Mouse (Mus musculus): ENCODE measurements around the gene Thsd7a. TPM values are rescaled to one million over a fixed set of nuclear protein-coding genes. Genes with fewer than 3 reads are reported as not detected.

Thsd7a gene
- polyA plus RNA-seq, 1 experiment, result 2.4 TPM

DNA sequence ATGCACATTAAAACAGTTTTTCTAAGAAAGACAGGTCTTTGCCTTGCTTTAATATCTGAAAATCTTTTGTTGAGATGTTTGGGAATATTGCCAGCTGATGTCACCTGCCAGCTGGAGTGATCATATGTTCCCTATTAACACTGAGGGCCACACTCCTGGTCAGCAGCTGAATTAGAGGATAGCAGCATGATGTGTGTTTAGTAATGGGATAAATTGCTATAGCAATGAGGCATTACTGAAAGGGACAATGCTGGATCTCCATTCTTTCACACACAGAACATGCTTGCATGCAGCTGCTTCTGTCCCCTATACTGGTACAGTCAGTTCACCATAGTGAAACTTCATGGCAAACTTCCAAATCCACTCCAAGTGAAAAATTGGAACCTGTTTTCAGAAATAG lies 230.1 kb downstream of the Thsd7a start:
- no peak overlapping the region for H3K9ac ChIP-seq (ENCODE audit: low read depth, poor library complexity, severe bottlenecking)

DNA sequence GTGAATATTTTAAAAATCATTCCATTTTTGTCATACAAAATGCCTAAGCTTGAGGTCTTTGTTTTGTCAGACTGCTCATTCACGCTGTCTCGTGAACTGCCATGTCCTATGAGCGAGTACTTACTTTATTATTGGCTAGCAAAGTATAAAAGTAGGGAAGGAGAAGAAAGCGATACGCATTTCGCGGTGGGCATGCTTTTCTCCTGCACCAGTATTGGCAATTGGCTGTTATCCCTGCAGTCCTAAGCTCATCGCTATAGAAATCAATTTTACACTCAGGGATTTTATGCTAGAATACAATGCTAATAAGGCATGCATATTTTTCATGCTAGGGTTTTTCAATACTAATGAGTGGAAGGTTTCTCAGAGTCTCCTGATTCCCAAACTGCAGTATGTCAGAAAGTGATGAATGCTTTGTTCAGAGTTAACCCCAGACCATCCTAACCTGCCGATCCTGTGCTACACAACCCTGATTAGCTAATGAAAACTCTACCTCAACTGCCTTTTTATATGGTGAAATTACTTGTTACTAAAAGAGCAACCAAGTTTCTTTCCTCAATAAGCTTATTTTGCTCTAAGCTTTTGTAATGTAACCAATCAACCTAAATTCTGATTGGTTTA lies 230.8 kb downstream of the Thsd7a start:
- Histone ChIP-seq H3K4me3 (ENCODE audit: low read depth, low read length) (no peak overlapping the region), H3K4me1 (ENCODE audit: control insufficient read depth, insufficient read depth, low read length) (no peaks in the 10 kb centered on the region), H3K9me3 (replicated peaks; ENCODE audit: control insufficient read depth, insufficient read depth, low read length, poor library complexity, severe bottlenecking) (no peaks in the 10 kb centered on the region), H3K36me3 (ENCODE audit: control insufficient read depth, insufficient read depth, low read length, poor library complexity, severe bottlenecking) (no peaks in the 10 kb centered on the region), H3K9ac (ENCODE audit: low read depth, poor library complexity, severe bottlenecking) (no peak overlapping the region), H3K27me3 (ENCODE audit: control insufficient read depth, insufficient read depth, low read length, poor library complexity, severe bottlenecking) (no peaks in the 10 kb centered on the region), H3K27ac (ENCODE audit: insufficient read depth, low read length) (no peak overlapping the region)
- TF ChIP-seq POLR2A (IDR thresholded peaks at IDR 0.05; ENCODE audit: insufficient read depth, low read length) (no peak), CTCF (IDR thresholded peaks at IDR 0.05; ENCODE audit: low read depth, low read length) (no peak), EP300 (IDR thresholded peaks at IDR 0.05; ENCODE audit: insufficient read depth, low read depth, low read length) (no peak)

More for the DNA sequence above, 230.1 kb downstream of the Thsd7a start:
- no peaks in the 10 kb centered on the region for H3K36me3 ChIP-seq (ENCODE audit: control insufficient read depth, insufficient read depth, low read length, poor library complexity, severe bottlenecking)
- no peak overlapping the region for H3K27ac ChIP-seq (ENCODE audit: insufficient read depth, low read length)
- no peaks in the 10 kb centered on the region for H3K9me3 ChIP-seq (replicated peaks; ENCODE audit: control insufficient read depth, insufficient read depth, low read length, poor library complexity, severe bottlenecking)
- H3K4me3 ChIP-seq (ENCODE audit: low read depth, low read length), result no peak overlapping the region
- H3K27me3 ChIP-seq (ENCODE audit: control insufficient read depth, insufficient read depth, low read length, poor library complexity, severe bottlenecking), result no peaks in the 10 kb centered on the region
- TF ChIP-seq POLR2A (IDR thresholded peaks at IDR 0.05; ENCODE audit: insufficient read depth, low read length) (no peak), EP300 (IDR thresholded peaks at IDR 0.05; ENCODE audit: insufficient read depth, low read depth, low read length) (no peak)
- H3K4me1 ChIP-seq (ENCODE audit: control insufficient read depth, insufficient read depth, low read length), result no peaks in the 10 kb centered on the region

GRCm38 (mm10) chr6:12517726-12518125 lies 231.5 kb downstream of the Thsd7a start:
- Histone ChIP-seq H3K9me3 (replicated peaks; ENCODE audit: control insufficient read depth, insufficient read depth, low read length, poor library complexity, severe bottlenecking) (no peaks in the 10 kb centered on the region), H3K36me3 (ENCODE audit: control insufficient read depth, insufficient read depth, low read length, poor library complexity, severe bottlenecking) (no peaks in the 10 kb centered on the region), H3K4me1 (ENCODE audit: control insufficient read depth, insufficient read depth, low read length) (no peaks in the 10 kb centered on the region), H3K27me3 (ENCODE audit: control insufficient read depth, insufficient read depth, low read length, poor library complexity, severe bottlenecking) (no peaks in the 10 kb centered on the region), H3K9ac (ENCODE audit: low read depth, poor library complexity, severe bottlenecking) (no peak overlapping the region), H3K27ac (ENCODE audit: insufficient read depth, low read length) (no peak overlapping the region), H3K4me3 (ENCODE audit: low read depth, low read length) (no peak overlapping the region)
- TF ChIP-seq CTCF (IDR thresholded peaks at IDR 0.05; ENCODE audit: low read depth, low read length) (no peak), POLR2A (IDR thresholded peaks at IDR 0.05; ENCODE audit: insufficient read depth, low read length) (no peak), EP300 (IDR thresholded peaks at IDR 0.05; ENCODE audit: insufficient read depth, low read depth, low read length) (no peak)

DNA sequence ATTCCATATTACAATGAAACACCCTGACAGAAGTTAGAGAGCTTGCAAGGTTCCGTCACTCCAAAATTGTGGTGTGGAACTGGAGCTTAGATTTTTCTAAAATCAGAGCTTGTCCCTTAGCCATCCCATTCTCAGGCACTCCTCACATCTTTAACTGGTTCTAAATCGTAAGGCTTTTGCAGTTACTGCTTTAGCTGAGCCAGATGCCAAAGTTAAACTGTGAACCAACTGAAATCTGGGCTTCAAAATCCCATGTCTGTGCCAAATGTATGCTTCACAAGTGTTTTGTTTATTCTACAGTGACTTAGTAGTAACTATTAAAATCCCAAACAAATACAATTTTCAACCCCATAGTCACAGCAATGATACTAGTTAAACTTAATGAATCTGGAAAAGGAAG lies 242.3 kb downstream of the Thsd7a start:
- H3K9ac ChIP-seq (ENCODE audit: low read depth, poor library complexity, severe bottlenecking), result no peak overlapping the region
- no peaks in the 10 kb centered on the region for H3K27me3 ChIP-seq (ENCODE audit: control insufficient read depth, insufficient read depth, low read length, poor library complexity, severe bottlenecking)
- H3K27ac ChIP-seq (ENCODE audit: insufficient read depth, low read length), result no peak overlapping the region
- TF ChIP-seq EP300 (IDR thresholded peaks at IDR 0.05; ENCODE audit: insufficient read depth, low read depth, low read length), result no peak
- TF ChIP-seq CTCF (IDR thresholded peaks at IDR 0.05; ENCODE audit: low read depth, low read length), result no peak
- TF ChIP-seq POLR2A (IDR thresholded peaks at IDR 0.05; ENCODE audit: insufficient read depth, low read length), result no peak
- no peak overlapping the region for H3K4me3 ChIP-seq (ENCODE audit: low read depth, low read length)
- H3K36me3 ChIP-seq (ENCODE audit: control insufficient read depth, insufficient read depth, low read length, poor library complexity, severe bottlenecking), result no peaks in the 10 kb centered on the region
- no peaks in the 10 kb centered on the region for H3K9me3 ChIP-seq (replicated peaks; ENCODE audit: control insufficient read depth, insufficient read depth, low read length, poor library complexity, severe bottlenecking)
- no peaks in the 10 kb centered on the region for H3K4me1 ChIP-seq (ENCODE audit: control insufficient read depth, insufficient read depth, low read length)

GRCm38 (mm10) chr6:12503867-12504266 lies 245.3 kb downstream of the Thsd7a start:
- TF ChIP-seq EP300 (IDR thresholded peaks at IDR 0.05; ENCODE audit: insufficient read depth, low read depth, low read length), result no peak
- no peak for TF ChIP-seq POLR2A (IDR thresholded peaks at IDR 0.05; ENCODE audit: insufficient read depth, low read length)
- TF ChIP-seq CTCF (IDR thresholded peaks at IDR 0.05; ENCODE audit: low read depth, low read length), result no peak
- Histone ChIP-seq H3K27ac (ENCODE audit: insufficient read depth, low read length) (no peak overlapping the region), H3K9ac (ENCODE audit: low read depth, poor library complexity, severe bottlenecking) (no peak overlapping the region), H3K4me3 (ENCODE audit: low read depth, low read length) (no peak overlapping the region), H3K27me3 (ENCODE audit: control insufficient read depth, insufficient read depth, low read length, poor library complexity, severe bottlenecking) (no peaks in the 10 kb centered on the region), H3K36me3 (ENCODE audit: control insufficient read depth, insufficient read depth, low read length, poor library complexity, severe bottlenecking) (no peaks in the 10 kb centered on the region), H3K9me3 (replicated peaks; ENCODE audit: control insufficient read depth, insufficient read depth, low read length, poor library complexity, severe bottlenecking) (no peaks in the 10 kb centered on the region), H3K4me1 (ENCODE audit: control insufficient read depth, insufficient read depth, low read length) (no peaks in the 10 kb centered on the region)

GRCm38 (mm10) chr6:12500888-12501287 lies 248.3 kb downstream of the Thsd7a start:
- no peaks in the 10 kb centered on the region for H3K4me1 ChIP-seq (ENCODE audit: control insufficient read depth, insufficient read depth, low read length)
- no peaks in the 10 kb centered on the region for H3K27me3 ChIP-seq (ENCODE audit: control insufficient read depth, insufficient read depth, low read length, poor library complexity, severe bottlenecking)
- no peak for TF ChIP-seq CTCF (IDR thresholded peaks at IDR 0.05; ENCODE audit: low read depth, low read length)
- TF ChIP-seq POLR2A (IDR thresholded peaks at IDR 0.05; ENCODE audit: insufficient read depth, low read length), result no peak
- no peak for TF ChIP-seq EP300 (IDR thresholded peaks at IDR 0.05; ENCODE audit: insufficient read depth, low read depth, low read length)
- no peaks in the 10 kb centered on the region for H3K9me3 ChIP-seq (replicated peaks; ENCODE audit: control insufficient read depth, insufficient read depth, low read length, poor library complexity, severe bottlenecking)
- no peak overlapping the region for H3K4me3 ChIP-seq (ENCODE audit: low read depth, low read length)
- no peaks in the 10 kb centered on the region for H3K36me3 ChIP-seq (ENCODE audit: control insufficient read depth, insufficient read depth, low read length, poor library complexity, severe bottlenecking)
- no peak overlapping the region for H3K9ac ChIP-seq (ENCODE audit: low read depth, poor library complexity, severe bottlenecking)
- H3K27ac ChIP-seq (ENCODE audit: insufficient read depth, low read length), result no peak overlapping the region

Data from ES-Bruce4 (cell line).